Mouse (Mus musculus) MEL (cell line): ENCODE data around the gene Nf1.

Experiments
- CTCF ChIP-seq, 3 experiments: IDR thresholded peaks in 2 of 3; conservative IDR thresholded peaks in 1 of 3; 2 replicates each; pipeline ENCODE4 v1.5.1; 2011 to 2012; ENCODE audit warnings: low read length in 3 of 3, low read depth in 2 of 3, mild to moderate bottlenecking in 2 of 3, improper control_type of control experiment in 1 of 3, inconsistent platforms in 1 of 3, mixed read lengths in 1 of 3, moderate library complexity in 1 of 3; ENCODE audit not compliant: control insufficient read depth in 1 of 3, insufficient read depth in 1 of 3, poor library complexity in 1 of 3, severe bottlenecking in 1 of 3
- GATA1 ChIP-seq: IDR thresholded peaks from 2 replicates; pipeline ENCODE4 v1.6.1; 2011; ENCODE audit warnings: low read depth, low read length, improper control_type of control experiment
- TAL1 ChIP-seq: IDR thresholded peaks from 2 replicates; pipeline ENCODE4 v1.6.1; 2012; ENCODE audit warnings: mild to moderate bottlenecking, inconsistent platforms, low read length, moderate library complexity, mixed read lengths
- ZNF384 ChIP-seq: IDR thresholded peaks from 2 replicates; pipeline ENCODE4 v1.6.1; 2012; ENCODE audit warnings: low read depth, mild to moderate bottlenecking, inconsistent platforms, low read length, improper control_type of control experiment

- TF ChIP-seq ZNF384 (no peak), TAL1 (no peak), CTCF (IDR thresholded peaks at IDR 0.05 in 2 of 3, conservative IDR thresholded peaks at IDR 0.05 in 1 of 3; ENCODE audit: control insufficient read depth in 1 of 3, insufficient read depth in 1 of 3, low read depth in 2 of 3, low read length in 3 of 3, poor library complexity in 1 of 3, severe bottlenecking in 1 of 3) (no peak), GATA1 (no peak)
Observed at GRCm38 (mm10) chr11:79460756-79461450, 121.4 kb downstream of the Nf1 start.
